Comparison of ENCODE assay signal across 16 mouse cellular contexts in the genomic region with DNA sequence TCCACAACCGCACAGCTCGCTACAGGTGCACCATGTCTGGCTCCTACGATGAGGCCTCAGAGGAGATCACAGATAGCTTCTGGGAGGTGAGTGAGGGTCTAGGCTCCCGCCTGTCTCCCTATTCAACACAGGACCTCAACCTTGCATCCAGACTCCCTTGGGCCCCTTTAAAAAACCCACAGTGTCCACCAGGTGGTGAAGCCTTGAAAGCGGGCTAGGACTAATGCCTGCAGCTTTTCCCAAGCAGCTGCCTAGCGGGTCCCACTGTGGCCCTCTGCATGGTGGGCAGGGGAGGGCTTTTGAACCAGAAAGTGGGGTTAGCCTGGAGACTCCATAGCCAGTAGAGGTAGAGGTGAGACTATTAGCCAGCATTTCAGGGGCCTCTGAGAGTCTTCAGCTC. TPM values are rescaled to one million over a fixed set of nuclear protein-coding genes. Genes with fewer than 3 reads are reported as not detected.
DNase-seq lines count a peak whose midpoint lies in the region; ATAC-seq and TF ChIP-seq lines count a peak whose summit lies in the region.
"Had no signal": no experiment of that assay in that cellular context is flagged by ENCODE, and none has a peak within 500 bp of the region (broad histone marks: within the 10 kb centered on the region; RNA-seq: fewer than 3 reads in every experiment).

No protein-coding gene starts in this region.

- DNase-seq in layer of hippocampus, adult 2 months (ENCODE audit: low spot score in 2 of 2): no peak
- DNase-seq in layer of hippocampus, postnatal 36 days: no peak
- DNase-seq in heart, adult 2 months: no peak
- no peak for DNase-seq in adrenal gland, adult 18-20 months (ENCODE audit: low spot score in 2 of 2)

- peaks cover 5% of the 10 kb centered on the region for H3K4me1 ChIP-seq in ES-Bruce4 (ENCODE audit: control insufficient read depth, insufficient read depth, low read length)
- H3K4me1 ChIP-seq in embryonic facial prominence, embryonic 13.5 days: peaks cover 8% of the 10 kb centered on the region
- H3K4me1 ChIP-seq in midbrain, embryonic 15.5 days: peaks cover 18% of the 10 kb centered on the region
- no peaks in the 10 kb centered on the region for H3K4me1 ChIP-seq in heart, adult 2 months (ENCODE audit: control insufficient read depth, insufficient read depth, low read length)
- H3K4me1 ChIP-seq: limb, embryonic 12.5 days had no signal

- H3K27me3 ChIP-seq in ES-Bruce4 (ENCODE audit: control insufficient read depth, insufficient read depth, low read length, poor library complexity, severe bottlenecking): no peaks in the 10 kb centered on the region
- peaks cover 20% of the 10 kb centered on the region for H3K27me3 ChIP-seq in embryonic facial prominence, embryonic 13.5 days
- H3K27me3 ChIP-seq in midbrain, embryonic 15.5 days (replicated peaks): peaks cover 7% of the 10 kb centered on the region
- H3K27me3 ChIP-seq in heart, adult 2 months (ENCODE audit: control insufficient read depth, insufficient read depth, low read length): no peaks in the 10 kb centered on the region

- intact Hi-C loops in heart, adult 2 months (cut with DNase I): loop anchor here (5.0 kb wide), 1 partner anchor 65 kb away; no protein-coding TSS in a partner anchor

- no peak overlapping the region for H3K4me2 ChIP-seq in embryonic facial prominence, embryonic 13.5 days
- no peak overlapping the region for H3K4me2 ChIP-seq in midbrain, embryonic 15.5 days

- peak overlapping the region; percentile 61; the same call in 1 of the 2 replicates for H3K27ac ChIP-seq in layer of hippocampus, adult 2 months
- H3K27ac ChIP-seq in ES-Bruce4 (ENCODE audit: insufficient read depth, low read length): no peak overlapping the region
- 0 out of 2 replicates have a peak overlapping the region, but pooled peaks have one; percentile 39 for H3K27ac ChIP-seq in embryonic facial prominence, embryonic 13.5 days
- H3K27ac ChIP-seq in midbrain, embryonic 15.5 days: peak overlapping the region; percentile 50; the same call in 1 of the 2 replicates
- no peak overlapping the region for H3K27ac ChIP-seq in heart, adult 2 months
- H3K27ac ChIP-seq: embryonic facial prominence, embryonic 12.5 days; intestine, embryonic 15.5 days; kidney, postnatal 0 days; limb, embryonic 12.5 days had no signal

- no peak for TF ChIP-seq EP300 in ES-Bruce4 (IDR thresholded peaks at IDR 0.05; ENCODE audit: insufficient read depth, low read depth, low read length)
- TF ChIP-seq EP300 in heart, adult 2 months (IDR thresholded peaks at IDR 0.05; ENCODE audit: insufficient read depth, low read depth, low read length): no peak

- no peak overlapping the region for H3K4me3 ChIP-seq in layer of hippocampus, adult 2 months
- peak overlapping the region; percentile 30 for H3K4me3 ChIP-seq in ES-Bruce4 (ENCODE audit: low read depth, low read length)
- no peak overlapping the region for H3K4me3 ChIP-seq in embryonic facial prominence, embryonic 13.5 days
- H3K4me3 ChIP-seq in midbrain, embryonic 15.5 days: no peak overlapping the region
- no peak overlapping the region for H3K4me3 ChIP-seq in heart, adult 2 months

- WGBS in embryonic facial prominence, embryonic 13.5 days: 67% methylated on average over 6 of the region's 6 CpGs
- WGBS in midbrain, embryonic 15.5 days: 70% methylated on average over 6 of the region's 6 CpGs
- 86% methylated on average over 6 of the region's 6 CpGs for WGBS in heart, adult 2 months

- no peaks in the 10 kb centered on the region for H3K36me3 ChIP-seq in ES-Bruce4 (ENCODE audit: control insufficient read depth, insufficient read depth, low read length, poor library complexity, severe bottlenecking)
- H3K36me3 ChIP-seq in embryonic facial prominence, embryonic 13.5 days: no peaks in the 10 kb centered on the region
- H3K36me3 ChIP-seq in midbrain, embryonic 15.5 days (replicated peaks): no peaks in the 10 kb centered on the region; the same call in 1 of the 2 replicates
- H3K36me3 ChIP-seq in heart, adult 2 months (ENCODE audit: control insufficient read depth, insufficient read depth, low read length): no peaks in the 10 kb centered on the region
- H3K36me3 ChIP-seq: embryonic facial prominence, embryonic 12.5 days; intestine, embryonic 15.5 days; limb, embryonic 12.5 days had no signal

- ATAC-seq in embryonic facial prominence, embryonic 13.5 days (ENCODE audit: insufficient number of reproducible peaks, insufficient read depth, low FRiP score, low TSS enrichment, low read depth): no peak
- 0 out of 2 replicates have a peak, but pooled peaks have one; percentile 13 for ATAC-seq in midbrain, embryonic 15.5 days (replicated peaks)

- TF ChIP-seq POLR2A in ES-Bruce4 (IDR thresholded peaks at IDR 0.05; ENCODE audit: insufficient read depth, low read length): no peak
- no peak for TF ChIP-seq POLR2A in heart, adult 2 months (IDR thresholded peaks at IDR 0.05; ENCODE audit: insufficient read depth, low read depth, low read length)

- H3K79me2 ChIP-seq in heart, adult 2 months (replicated peaks; ENCODE audit: control insufficient read depth, insufficient read depth, low read length): no peaks in the 10 kb centered on the region

- H3K9ac ChIP-seq in ES-Bruce4 (ENCODE audit: low read depth, poor library complexity, severe bottlenecking): peak overlapping the region; percentile 13; the same call in 1 of the 2 replicates
- H3K9ac ChIP-seq in embryonic facial prominence, embryonic 13.5 days: no peak overlapping the region
- H3K9ac ChIP-seq in midbrain, embryonic 15.5 days: no peak overlapping the region
- H3K9ac ChIP-seq in heart, adult 2 months (ENCODE audit: low read depth, low read length): no peak overlapping the region
- H3K9ac ChIP-seq: embryonic facial prominence, embryonic 12.5 days; limb, embryonic 12.5 days had no signal

- TF ChIP-seq CTCF in layer of hippocampus, adult 2 months (conservative IDR thresholded peaks at IDR 0.05): no peak
- TF ChIP-seq CTCF in ES-Bruce4 (IDR thresholded peaks at IDR 0.05; ENCODE audit: low read depth, low read length): no peak
- TF ChIP-seq CTCF in heart, adult 2 months (IDR thresholded peaks at IDR 0.05): no peak

- peaks cover 12% of the 10 kb centered on the region for H3K9me3 ChIP-seq in ES-Bruce4 (replicated peaks; ENCODE audit: control insufficient read depth, insufficient read depth, low read length, poor library complexity, severe bottlenecking)
- H3K9me3 ChIP-seq in embryonic facial prominence, embryonic 13.5 days: no peaks in the 10 kb centered on the region
- H3K9me3 ChIP-seq in midbrain, embryonic 15.5 days: no peaks in the 10 kb centered on the region
- H3K9me3 ChIP-seq: embryonic facial prominence, embryonic 12.5 days; intestine, embryonic 15.5 days had no signal

RNA-seq across cellular contexts. Expression of a gene that starts 26.9 kb away (rescaled TPM):
- under 1 TPM; 0.59 to 0.61 TPM for total RNA-seq in layer of hippocampus, adult 2 months (2021)
- under 1 TPM in 1 of 2 experiments, not detected in 1; 0.90 TPM for total RNA-seq in layer of hippocampus, postnatal 36 days (2021)
- polyA plus RNA-seq in ES-Bruce4 (2011; ENCODE audit: insufficient read depth, insufficient read length, low read depth, missing spikeins): 1.2 and 1.4 TPM in 2 replicates
- 0.28 TPM in 1 of 2 replicates, not detected in the other for polyA plus RNA-seq in embryonic facial prominence, embryonic 13.5 days (2015; fragmentation: Nextera tagmentation; extraction: Ambion mirVana)
- polyA plus RNA-seq in midbrain, embryonic 15.5 days (2015; fragmentation: Nextera tagmentation; extraction: Ambion mirVana): 1.6 and 1.8 TPM in 2 replicates
- total RNA-seq in heart, adult 2 months (2021): not detected
- polyA plus RNA-seq in heart, adult 2 months (2012; rRNA removed): 0.09 and 0.21 TPM in 2 replicates
- under 1 TPM in 1 of 2 experiments, not detected in 1; 0.27 TPM for total RNA-seq in adrenal gland, adult 18-20 months (2021)
- total RNA-seq: adrenal gland, postnatal 10 days; gastrocnemius, postnatal 36 days; heart, postnatal 14 days; layer of hippocampus, adult 18-20 months; megakaryocyte-erythroid progenitor cell, adult 5-6 weeks had no signal

RNA-seq across cellular contexts. Expression of a gene that starts 46.5 kb away (rescaled TPM):
- 100 to 1,000 TPM; 321 to 335 TPM for total RNA-seq in layer of hippocampus, adult 2 months (2021)
- 100 to 1,000 TPM; 310 to 319 TPM for total RNA-seq in layer of hippocampus, postnatal 36 days (2021)
- 16.0 and 16.8 TPM in 2 replicates for polyA plus RNA-seq in ES-Bruce4 (2011; ENCODE audit: insufficient read depth, insufficient read length, low read depth, missing spikeins)
- 5.4 and 7.2 TPM in 2 replicates for polyA plus RNA-seq in embryonic facial prominence, embryonic 13.5 days (2015; fragmentation: Nextera tagmentation; extraction: Ambion mirVana)
- 55.5 and 55.7 TPM in 2 replicates for polyA plus RNA-seq in midbrain, embryonic 15.5 days (2015; fragmentation: Nextera tagmentation; extraction: Ambion mirVana)
- total RNA-seq in heart, adult 2 months (2021): under 1 TPM; 0.44 to 0.45 TPM
- polyA plus RNA-seq in heart, adult 2 months (2012; rRNA removed): 0.29 and 0.61 TPM in 2 replicates
- total RNA-seq in adrenal gland, adult 18-20 months (2021): 1 to 10 TPM; 4.9 TPM
- total RNA-seq: megakaryocyte-erythroid progenitor cell, adult 5-6 weeks had no signal

Comparison
In these comparisons a context has a peak if more than half of its experiments do, and no peak if none do; other contexts are left out.
1. H3K27ac ChIP-seq: peak in layer of hippocampus, adult 2 months (single experiment), embryonic facial prominence, embryonic 13.5 days (single experiment) and midbrain, embryonic 15.5 days (single experiment); none in ES-Bruce4 (single experiment) and heart, adult 2 months (single experiment).
2. RNA of a gene that starts 46.5 kb away (total RNA-seq): 321 to 335 TPM in layer of hippocampus, adult 2 months and 310 to 319 TPM in layer of hippocampus, postnatal 36 days; 4.9 TPM in adrenal gland, adult 18-20 months and 0.44 to 0.45 TPM in heart, adult 2 months; every median in the first group is over 10 times any median in the second.